Mouse (Mus musculus) embryo, embryonic 11 days (tissue): Measurements from ENCODE around the gene Tek.
A peak's percentile ranks its signal among the peaks of the same experiment; 100 is the strongest.
"Not testable (repeated sequence)": the region's sequence is repeated elsewhere in the genome, so short reads cannot be mapped to it uniquely, and the experiment has no call there.

ENCODE experiments used
- DNase-seq: peaks from one replicate; pipeline ENCODE4 v3.0.0-alpha.2; 2015

Tek gene

DNA sequence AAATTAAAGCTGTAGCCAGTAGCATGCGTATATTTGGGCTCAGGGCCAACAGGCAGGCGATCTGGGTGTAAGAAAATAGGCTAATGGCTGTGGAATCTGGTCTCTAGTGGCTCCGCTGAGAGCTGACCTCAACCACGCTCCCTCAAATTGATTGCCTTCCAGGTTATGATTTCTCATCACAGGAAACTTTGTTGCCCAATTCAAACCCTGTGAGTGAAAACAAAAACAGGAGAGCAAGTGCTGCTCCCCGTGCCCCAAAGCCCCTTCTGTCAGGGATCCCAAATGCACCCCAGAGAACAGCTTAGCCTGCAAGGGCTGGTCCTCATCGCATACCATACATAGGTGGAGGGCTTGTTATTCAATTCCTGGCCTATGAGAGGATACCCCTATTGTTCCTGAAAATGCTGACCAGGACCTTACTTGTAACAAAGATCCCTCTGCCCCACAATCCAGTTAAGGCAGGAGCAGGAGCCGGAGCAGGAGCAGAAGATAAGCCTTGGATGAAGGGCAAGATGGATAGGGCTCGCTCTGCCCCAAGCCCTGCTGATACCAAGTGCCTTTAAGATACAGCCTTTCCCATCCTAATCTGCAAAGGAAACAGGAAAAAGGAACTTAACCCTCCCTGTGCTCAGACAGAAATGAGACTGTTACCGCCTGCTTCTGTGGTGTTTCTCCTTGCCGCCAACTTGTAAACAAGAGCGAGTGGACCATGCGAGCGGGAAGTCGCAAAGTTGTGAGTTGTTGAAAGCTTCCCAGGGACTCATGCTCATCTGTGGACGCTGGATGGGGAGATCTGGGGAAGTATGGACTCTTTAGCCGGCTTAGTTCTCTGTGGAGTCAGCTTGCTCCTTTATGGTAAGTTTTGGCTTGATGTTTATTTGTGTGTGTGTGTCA, at the start of gene Tek:
Tek (plus strand) TSS at position 452 of the 894 bp plus-strand sequence.
- DNase-seq: no peak

DNA sequence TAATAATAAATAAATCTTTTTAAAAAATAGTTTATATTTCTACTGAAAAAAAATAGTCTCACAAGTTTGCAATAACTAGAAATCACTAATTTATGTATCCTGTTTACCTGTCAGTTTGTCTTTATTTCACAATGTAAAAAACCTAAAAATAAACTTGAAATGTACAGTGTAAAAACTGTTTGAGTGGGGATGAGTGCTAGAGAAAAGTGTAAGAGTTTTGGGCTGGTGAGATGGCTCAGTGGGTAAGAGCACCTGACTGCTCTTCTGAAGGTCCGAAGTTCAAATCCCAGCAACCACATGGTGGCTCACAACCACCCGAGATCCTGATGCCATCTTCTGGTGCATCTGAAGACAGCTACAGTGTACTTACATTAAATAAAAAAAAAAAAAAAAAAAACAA, 49.3 kb upstream of the Tek start:
- not testable (repeated sequence) for DNase-seq

DNA sequence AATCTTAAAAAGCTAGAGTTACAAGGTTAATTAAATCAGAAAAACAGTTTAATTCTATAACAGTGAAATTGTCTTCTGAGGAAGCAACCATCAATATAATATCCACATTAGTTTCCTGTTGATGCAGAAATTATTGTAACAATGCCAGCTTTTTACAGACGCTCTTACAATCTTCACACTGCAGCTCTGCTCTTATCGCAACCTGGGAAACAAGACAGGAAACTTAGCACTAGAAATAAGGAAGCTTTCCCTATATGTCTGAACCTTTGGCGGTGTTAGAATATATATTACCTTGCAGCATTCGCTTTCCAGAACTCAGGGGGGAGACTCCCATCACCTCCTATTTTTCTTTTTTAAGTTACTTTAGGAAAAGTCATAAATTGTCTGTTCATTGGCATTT, 48.0 kb upstream of the Tek start:
- no peak for DNase-seq

DNA sequence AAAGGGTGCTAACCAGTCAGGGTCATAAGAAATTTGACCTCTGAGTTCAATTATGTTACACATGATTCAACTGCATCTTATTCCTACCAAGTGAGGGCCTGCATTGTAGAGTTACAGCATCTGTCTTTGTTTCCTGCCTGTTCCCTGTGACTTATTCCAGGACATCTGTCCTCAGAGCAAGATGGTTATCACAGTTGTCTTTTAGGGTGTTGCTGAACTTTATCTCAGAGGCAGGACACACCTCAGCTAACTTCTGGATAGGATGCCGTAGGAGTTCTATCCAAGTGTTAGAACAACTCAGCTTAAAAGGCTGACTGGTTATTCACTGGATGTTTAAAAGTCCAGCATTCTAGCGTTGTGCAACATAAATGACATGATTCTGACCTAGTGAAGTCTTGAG, 46.9 kb upstream of the Tek start:
- no peak for DNase-seq

DNA sequence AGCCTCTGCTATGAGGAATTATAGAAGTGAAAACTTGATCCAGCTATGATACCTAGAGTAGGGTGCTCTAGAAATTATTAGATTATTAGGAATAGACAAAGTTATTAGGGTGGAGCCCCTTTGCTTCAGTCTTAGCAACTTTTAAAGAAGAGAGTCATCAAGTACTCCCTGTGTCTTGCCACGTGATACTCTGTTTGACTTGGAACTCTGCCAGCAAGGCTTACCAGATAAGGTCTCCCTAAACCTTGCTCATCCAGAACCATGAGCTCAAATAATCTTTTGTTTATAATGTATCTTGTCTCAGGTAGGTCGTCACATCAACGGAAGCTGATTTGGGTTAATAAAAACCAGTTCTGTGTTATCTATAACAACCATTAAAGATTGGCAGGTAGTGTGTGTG, 42.7 kb upstream of the Tek start:
- DNase-seq: no peak

DNA sequence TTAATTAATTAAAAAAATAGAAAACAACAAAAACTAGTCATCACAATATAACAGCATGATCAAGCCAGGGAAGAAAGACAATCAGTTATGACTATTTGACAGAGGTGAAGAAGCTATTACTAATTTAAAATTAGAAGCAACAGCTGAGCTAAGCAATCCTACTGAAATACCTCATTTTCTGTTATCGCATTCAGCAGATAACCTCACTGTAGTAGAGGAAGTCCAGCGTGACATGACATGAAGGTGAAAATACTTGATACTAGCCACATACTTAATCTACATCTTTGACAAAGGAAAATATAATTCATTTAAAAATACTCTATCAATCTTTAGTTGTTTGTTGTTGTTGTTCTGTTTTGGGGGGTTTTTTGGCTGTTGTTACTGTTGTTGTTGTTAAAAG, 28.1 kb upstream of the Tek start:
- no peak for DNase-seq

DNA sequence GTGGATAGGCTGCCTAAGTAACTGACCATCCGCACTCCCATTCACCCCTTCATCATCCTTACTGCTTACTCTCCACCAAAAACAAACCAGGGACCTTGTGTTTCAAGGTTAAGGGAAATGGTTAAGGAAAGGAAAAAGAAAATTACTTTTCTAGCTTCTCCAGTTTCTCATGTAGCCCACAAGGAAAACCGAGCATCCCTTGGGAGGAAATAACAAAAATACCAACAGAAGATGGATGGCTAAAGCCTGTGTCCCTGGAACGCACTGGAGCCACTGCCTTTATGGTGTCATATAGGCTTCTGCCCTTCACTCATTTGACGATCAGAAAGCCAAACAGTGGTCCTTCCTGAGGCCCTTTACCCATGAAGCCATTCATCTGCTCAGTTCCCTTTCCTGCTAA, 27.7 kb upstream of the Tek start:
- no peak for DNase-seq

DNA sequence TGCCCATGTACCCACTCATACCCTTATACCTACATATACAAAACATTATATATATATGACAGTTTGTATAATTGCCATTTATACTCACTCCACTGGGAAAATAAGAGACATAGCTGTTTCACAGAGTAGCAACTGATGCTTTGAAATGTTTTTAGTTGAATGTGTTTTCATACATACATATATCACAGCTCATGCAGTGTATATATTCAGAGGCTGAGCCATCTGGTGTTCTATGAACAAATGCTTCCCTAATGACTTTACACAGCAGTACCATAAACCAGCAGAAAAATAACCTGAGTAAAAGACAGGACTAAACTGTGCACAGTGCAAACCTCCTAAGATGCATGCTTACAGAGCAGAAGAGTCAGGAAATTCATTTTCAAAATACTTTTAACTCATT, 25.3 kb upstream of the Tek start:
- no peak for DNase-seq

DNA sequence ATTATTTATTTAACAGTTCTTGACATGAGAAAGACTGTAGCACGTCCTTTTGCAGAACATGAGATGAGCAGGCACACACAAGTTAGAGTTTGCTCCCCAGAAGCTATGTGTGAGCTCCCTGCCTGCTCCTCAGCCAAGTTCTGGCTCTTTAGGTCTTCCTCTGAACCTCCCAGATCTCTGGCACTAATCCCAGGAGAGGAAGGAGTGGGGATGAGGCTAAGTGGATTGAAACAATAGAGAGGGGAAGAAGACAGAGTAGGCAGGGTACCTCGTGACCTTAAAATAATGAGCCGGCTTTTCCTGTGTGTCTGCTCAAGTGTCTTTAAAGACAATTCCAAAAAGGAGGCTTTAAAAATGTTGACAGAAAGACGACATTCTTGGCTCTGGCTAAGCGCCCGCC, 23.9 kb upstream of the Tek start:
- no peak for DNase-seq

DNA sequence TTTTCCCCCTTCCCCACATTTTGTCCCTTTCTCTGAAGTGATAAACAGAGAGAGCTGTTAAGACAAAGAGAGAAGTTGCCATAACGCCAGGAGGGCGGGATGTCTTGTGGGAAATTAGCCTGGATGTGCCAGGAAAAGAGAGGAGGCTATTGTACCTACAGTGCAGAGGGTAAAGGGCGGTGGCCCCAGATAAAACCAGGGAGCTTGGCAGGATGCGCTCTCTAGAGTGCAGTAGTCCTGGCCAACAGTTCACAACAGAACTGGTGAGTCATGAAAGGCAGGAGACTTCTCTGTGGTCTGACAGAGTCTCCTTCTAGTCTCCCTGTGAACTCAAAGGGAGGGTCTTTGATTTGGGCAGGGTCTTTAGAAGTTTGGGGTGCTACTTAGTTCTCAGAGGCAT, 13.3 kb upstream of the Tek start:
- no peak for DNase-seq

DNA sequence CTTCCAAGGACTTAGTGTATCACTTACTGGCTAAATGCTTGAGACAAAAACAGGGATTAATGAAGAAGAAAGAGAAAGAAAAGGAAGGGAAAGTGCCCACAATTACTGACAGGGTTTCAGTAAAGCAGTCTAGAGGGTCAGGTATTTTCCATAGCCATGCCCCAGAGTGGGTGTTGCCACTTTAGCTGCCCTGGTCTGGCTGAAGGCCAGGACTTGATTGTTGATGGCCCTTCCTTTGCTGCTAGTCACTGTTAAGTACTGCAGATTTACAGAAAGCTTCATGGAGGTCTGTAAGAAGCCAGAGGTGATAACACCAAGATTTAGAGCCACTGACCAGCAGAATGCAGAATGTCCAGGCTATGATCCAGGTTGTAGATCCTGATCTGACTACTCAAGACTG, 6.4 kb upstream of the Tek start:
- no peak for DNase-seq

DNA sequence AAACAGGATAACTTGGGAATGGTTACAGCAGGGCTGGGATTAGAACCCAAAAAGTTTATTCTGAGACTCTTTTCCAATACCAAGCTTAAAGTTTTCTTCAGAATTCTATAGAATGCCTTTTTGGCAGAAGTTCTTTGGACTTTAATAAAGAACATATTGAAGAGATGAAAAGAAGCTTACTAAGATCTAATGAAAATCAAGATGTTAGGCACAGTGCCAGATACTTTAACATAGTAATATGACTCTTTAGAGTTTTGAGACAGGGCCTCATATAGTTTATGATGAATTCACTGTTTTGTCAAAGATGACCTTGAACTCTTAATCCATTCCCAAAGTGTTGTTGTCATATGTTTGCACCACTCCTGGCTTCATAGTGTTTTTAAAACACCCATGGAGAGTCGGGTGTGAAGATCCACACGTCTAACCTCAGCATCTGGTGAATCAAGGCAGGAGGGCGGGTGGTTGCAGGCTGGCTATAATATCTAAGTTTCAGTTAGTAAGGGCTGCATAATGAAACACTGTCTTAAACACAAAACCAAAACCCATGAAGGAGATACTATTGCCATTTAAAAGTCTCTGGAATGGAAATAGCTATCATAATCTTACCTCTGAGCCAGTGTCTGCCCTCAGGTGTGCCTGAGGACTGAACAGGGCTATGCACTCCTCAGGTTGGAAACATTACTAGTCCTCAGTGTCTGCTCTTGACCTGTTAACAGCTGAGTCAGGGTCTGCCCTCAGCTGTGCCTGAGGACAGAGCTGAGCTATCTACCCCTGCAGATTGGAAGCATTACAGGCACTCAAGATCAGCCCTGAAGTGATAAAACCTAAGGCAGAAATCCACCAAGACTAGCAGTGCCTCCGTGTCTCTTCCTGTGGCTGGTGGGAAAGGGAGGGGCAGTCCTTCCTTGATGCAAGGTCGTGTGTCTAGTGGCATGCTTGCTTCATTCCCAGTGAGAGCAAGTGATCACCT, 1.5 kb upstream of the Tek start:
- no peak for DNase-seq

DNA sequence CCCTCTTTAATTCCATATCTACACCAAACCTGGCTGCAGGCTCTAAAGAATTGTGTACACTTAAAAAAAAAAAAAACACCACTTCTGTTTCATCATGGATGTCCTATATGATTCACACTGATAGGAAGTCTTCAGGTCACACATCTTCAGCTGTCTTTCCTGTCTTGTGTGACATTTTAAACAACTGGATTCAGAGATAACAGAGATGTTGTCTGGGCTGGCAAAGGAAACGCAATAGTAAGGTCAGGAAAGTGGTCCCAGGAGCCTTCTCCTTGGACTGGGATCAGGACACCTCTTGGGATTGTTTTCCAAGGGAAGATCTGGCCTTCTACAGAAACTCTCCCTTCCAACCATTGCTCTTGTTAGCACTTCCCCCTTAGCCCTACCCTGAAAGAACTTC, 2.7 kb downstream of the Tek start:
- no peak for DNase-seq

DNA sequence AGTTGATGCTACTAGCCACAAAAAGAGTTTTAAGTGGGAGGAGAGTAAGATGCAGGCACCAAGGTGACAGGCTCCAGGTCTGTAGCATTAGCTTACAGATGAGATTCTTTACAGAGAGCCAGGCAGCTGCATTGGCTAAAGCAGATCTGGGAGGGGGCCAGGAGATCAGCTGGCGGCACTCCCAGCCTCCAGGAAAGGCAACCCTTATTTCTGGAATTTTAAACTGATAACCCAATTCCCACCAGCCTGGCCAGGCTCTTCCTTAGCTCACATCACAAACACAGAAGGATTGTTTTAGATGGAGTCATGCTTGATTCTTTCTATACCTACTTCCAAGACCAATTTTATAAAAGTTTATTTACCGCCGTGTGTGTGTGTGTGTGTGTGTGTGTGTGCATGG, 6.7 kb downstream of the Tek start:
- no peak for DNase-seq

DNA sequence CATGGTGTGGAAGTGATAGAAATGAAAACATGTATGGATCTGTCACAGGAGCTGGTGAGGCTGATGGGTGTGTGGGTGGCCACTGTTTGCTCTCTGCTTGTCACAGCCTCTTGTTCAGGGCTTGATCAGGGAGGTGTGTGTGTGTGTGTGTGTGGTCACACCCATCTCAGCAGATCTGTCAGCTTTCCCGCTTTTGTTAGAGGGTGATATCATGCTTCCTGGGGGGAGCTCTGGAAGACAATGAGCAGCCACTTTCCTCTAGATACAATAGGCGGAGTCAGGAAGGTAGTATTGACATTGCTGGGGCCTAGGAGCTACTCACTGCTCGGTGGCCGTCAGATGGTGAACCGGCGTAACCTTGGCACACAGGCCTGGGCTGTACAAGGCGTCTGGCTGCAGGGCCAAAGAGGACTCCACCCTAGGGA, 7.3 kb downstream of the Tek start:
- no peak for DNase-seq

DNA sequence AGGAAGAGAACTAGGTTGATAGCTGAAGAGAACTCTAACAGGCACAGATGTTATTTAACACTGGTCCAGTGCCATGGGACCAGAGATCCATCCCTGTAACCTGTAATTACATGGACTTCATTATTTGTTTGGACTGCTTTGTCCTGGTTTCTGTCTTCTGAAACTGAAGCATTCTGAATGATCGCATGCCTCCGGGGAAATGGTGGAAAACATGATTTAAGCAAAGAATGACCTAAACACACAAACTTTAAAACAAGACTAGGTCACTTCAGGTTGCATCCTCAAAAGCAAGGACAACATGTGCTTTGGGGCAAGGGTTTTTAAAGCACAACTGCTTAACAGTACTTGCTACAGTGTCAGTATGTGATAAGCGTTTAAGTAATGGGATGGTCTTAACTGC, 8.2 kb downstream of the Tek start:
- DNase-seq: no peak

DNA sequence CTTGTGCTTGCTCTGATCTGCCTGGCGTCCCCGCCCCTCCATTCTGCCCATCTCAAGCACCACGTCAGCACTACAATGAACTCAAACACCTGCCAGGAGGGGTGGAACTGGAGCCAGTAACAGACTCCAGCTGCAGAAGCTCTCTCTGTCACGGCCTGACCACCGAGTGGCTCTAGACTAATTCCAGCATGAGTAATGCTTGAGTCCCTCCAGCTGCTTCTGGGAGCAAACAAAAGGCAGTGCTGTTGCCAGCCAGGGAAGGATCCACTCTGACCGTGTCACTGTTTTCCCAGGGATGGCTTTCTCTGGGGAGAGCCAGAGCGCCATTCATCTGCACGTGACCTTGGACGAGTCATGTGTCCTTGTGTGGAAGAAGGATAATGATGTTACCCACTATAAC, 13.4 kb downstream of the Tek start:
- peak; percentile 35 for DNase-seq

DNA sequence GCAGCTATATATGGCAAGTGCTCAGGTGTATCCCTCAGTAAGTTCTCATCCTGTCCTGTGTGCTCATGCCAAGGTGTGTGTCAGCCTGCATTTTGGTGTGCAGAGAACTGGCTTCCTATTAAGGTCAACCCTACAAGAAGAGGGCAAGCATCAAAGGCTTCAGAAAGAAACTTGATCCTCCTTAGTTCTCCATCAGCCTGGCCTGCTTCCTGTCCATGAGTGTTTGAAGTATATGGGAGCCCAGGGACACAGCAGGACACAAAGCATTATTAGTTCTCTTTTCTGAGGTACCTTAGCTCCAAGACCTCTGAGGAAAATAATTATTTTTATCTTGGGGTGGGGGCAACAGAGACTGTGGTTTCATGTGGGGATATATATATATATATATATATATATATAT, 26.1 kb downstream of the Tek start:
- DNase-seq: peak; percentile 30

DNA sequence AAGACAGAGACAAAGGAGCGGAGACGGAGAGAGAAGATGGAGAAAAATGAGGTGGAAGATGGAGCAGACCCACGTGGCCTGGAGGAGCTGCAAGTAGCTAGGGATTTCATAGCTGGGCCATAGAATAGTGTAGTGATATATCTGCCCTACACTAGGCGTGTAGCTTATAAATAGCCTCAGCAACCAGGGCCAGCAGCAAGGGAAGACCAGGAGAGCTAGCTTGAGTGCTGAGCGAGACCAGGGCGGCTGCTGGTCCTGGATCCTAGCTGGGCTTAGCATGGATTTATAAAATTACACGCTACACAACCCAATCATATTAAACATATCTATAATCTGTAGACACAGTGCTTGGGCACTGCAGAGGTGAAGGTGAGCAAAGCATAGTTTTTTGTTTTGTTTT, 27.1 kb downstream of the Tek start:
- no peak for DNase-seq

DNA sequence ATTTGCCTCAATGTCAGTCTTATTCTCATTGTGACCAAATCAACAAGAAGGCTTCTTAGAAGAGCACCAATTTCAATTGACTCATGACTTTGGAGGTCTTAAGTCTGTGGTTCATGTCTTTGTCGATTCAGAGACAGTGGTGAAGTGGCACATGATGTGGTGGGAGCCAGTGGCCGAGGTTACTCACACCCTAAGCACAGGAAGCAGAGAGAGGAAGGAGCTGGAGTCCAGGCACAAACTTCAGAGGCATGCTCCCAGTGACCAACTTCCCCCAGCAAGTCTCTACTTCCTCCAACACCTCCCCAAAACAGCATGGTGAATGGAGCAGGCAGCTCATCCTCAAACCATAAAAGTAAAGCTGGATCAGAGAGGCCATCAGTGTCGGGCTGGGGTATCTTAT, 29.5 kb downstream of the Tek start:
- no peak for DNase-seq

DNA sequence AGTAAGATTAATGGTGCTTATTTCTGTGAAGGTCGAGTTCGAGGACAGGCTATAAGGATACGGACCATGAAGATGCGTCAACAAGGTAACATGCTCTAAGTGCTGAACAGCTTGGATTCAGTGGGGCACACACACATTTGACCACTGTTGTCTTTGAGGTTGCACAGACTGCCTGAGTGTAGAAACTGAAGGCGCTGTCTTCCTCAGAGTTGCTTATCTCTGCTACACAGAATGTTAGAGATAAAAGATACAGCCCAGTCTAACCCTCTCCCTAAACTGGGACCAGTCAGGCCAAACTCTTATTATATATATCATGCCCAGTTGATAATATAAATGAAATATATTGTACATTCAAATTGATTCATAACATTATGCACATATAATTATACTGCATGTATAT, 42.0 kb downstream of the Tek start:
- DNase-seq: no peak

DNA sequence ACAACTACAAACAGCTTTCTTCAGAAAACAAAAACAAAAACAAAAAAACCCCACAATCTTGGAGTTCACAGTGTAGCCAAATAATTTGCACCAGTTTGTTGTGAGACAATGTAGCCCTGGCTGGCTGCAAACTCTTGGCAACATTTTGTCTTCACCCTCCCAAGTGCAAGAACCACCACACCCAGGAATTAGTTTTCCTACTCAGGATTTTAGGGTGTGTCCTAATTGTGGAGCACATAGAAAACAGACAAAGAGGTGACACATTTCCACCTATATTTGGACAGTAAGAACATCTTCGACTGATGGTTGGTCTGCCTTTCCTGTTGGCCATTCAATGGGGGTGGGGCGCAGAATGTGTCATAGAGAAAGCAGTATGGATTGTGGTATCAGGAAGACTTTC, 46.8 kb downstream of the Tek start:
- no peak for DNase-seq

DNA sequence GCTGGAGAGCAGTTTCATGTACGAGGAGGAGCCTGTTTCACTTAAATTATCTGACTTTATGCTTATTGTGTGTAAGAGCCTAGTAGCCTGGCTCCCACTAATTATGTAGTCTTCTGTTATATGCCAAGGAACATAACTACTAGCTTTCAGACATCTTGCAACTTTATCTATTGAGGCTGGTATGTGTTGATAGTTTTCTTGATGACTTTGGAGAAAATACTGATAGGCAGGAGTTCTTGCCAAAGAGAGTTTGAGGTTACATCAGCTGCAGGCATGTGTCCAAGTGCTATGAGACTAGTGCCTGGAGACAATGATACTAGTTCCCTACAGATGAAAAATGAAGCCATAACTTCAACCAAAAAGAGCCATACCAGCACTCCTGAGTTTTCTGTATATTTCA, 64.1 kb downstream of the Tek start:
- DNase-seq: no peak

DNA sequence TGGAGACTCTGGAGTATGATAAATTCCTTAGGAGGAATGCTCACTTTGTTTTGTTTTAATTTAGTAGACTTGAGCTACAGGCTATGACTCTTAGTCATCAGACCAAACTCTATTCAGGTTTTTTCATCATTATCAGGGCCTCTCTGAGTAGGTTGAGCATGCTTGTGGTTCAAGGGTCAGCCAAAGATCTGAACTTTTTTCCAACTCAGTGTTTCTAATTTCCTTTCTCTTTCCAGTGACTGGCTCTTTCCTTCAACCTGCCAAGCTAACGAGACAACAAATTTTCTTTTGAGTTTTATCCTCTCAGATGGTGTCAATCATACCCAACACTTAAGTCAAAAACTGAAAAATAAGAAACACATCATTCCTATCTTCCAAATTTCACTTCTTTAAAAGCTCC, 71.5 kb downstream of the Tek start:
- no peak for DNase-seq
